Mouse (Mus musculus) thymus, adult 2 months (tissue): ENCODE data around the gene Slc25a22.

Source experiments
- CTCF ChIP-seq: fragments of 200-500 bp; IDR thresholded peaks from 2 replicates; pipeline ENCODE4 v1.5.1; 2012; ENCODE audit warnings: mild to moderate bottlenecking, control low read depth, low read length, moderate library complexity, borderline replicate concordance; ENCODE audit not compliant: control insufficient read depth, poor library complexity, insufficient read depth; ENCODE audit errors: extremely low read depth
- POLR2A ChIP-seq: fragments of 200-500 bp; IDR thresholded peaks from 2 replicates; pipeline ENCODE4 v1.6.1; 2012; ENCODE audit warnings: mild to moderate bottlenecking, low read length, control low read depth, moderate library complexity; ENCODE audit not compliant: control insufficient read depth, poor library complexity, insufficient read depth; ENCODE audit errors: extremely low read depth

DNA sequence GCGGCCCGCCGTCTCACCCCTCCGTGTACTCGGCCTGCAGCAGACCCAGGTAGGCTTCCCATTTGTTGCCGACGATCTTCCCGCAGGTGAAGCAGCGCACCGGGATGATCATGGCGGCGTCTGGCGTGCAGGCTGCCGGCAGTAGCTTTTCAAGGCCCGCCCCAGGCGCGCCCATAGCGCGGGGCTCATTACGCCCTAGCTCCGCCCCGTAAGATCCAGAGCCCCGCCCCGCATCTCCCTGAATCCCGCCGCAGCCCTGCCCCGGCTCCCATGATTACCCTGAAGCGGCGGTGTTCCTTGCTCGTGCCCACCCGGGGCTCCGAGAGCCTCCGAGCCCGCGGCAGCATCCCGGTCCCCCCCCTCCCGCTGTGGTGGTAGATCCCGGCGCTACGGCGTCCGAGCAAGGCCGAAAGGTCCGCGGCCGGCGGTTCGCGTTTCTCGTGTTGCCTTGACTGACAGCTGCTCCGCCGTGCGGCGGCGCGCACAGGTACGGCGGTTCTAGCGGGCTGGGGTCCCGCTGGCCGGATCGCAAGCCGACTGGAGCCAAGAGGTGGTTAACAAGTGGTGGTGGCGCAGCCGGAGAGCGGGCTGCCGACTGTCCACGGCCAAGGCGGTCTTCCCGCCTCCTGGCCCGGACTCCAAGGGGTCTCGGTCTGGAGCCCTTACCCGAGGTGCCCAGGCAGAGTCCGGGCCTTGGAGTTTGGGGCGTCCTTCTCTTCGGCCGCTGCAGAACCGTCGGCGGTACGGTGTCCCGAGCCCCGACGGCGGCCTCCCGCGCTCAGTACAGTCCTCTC, 37.5 kb upstream of the Slc25a22 start, which contains the start of the genes Polr2l and Tspan4:
- TF ChIP-seq CTCF, result peak; percentile 48; the same call in 1 of the 2 replicates
- TF ChIP-seq POLR2A, result peak; percentile 62
